Mouse (Mus musculus) 416B (cell line): ENCODE measurements around the gene Gm26620.

Experiments
- DNase-seq: peaks from one replicate; pipeline ENCODE4 v3.0.0; 2011; ENCODE audit warnings: low read depth

Gm26620 gene

GRCm38 (mm10) chr1:170884978-170885561 lies at the start of gene Gm26620, which contains the start of gene Dusp12:
Gene Gm26620 (plus strand): TSS chr1:170885065.
Gene Dusp12 (minus strand): TSS chr1:170885540.
- peak; percentile 92 for DNase-seq

- peak; percentile 82 for DNase-seq
Observed at GRCm38 (mm10) chr1:170839685-170840084, 45.2 kb upstream of the Gm26620 start.

- peak; percentile 71 for DNase-seq
Observed at GRCm38 (mm10) chr1:170844380-170844779, 40.5 kb upstream of the Gm26620 start.

- peak; percentile 86 for DNase-seq
Observed at GRCm38 (mm10) chr1:170845448-170846307, 39.2 kb upstream of the Gm26620 start.

- DNase-seq: no peak
Observed at GRCm38 (mm10) chr1:170850007-170850406, 34.9 kb upstream of the Gm26620 start.

- no peak for DNase-seq
Observed at GRCm38 (mm10) chr1:170850637-170851624, 33.9 kb upstream of the Gm26620 start.

- DNase-seq: peak; percentile 95
Observed at GRCm38 (mm10) chr1:170853604-170854003, 31.3 kb upstream of the Gm26620 start.

GRCm38 (mm10) chr1:170855056-170855760 lies 29.7 kb upstream of the Gm26620 start:
- DNase-seq: no peak

- no peak for DNase-seq
Observed at GRCm38 (mm10) chr1:170857369-170857768, 27.5 kb upstream of the Gm26620 start.

GRCm38 (mm10) chr1:170858872-170859271 lies 26.0 kb upstream of the Gm26620 start:
- DNase-seq: no peak

- DNase-seq: peak; percentile 51
Observed at GRCm38 (mm10) chr1:170861671-170862434, 23.0 kb upstream of the Gm26620 start.

GRCm38 (mm10) chr1:170862435-170862717 lies 22.5 kb upstream of the Gm26620 start:
- DNase-seq: no peak

GRCm38 (mm10) chr1:170863033-170863432 lies 21.8 kb upstream of the Gm26620 start:
- DNase-seq: peak; percentile 86

GRCm38 (mm10) chr1:170864234-170864633 lies 20.6 kb upstream of the Gm26620 start:
- no peak for DNase-seq

- no peak for DNase-seq
Observed at GRCm38 (mm10) chr1:170864754-170865153, 20.1 kb upstream of the Gm26620 start.

- DNase-seq: peak; percentile 43
Observed at GRCm38 (mm10) chr1:170865406-170865805, 19.5 kb upstream of the Gm26620 start.

GRCm38 (mm10) chr1:170866992-170867690 lies 17.7 kb upstream of the Gm26620 start:
- peak; percentile 64 for DNase-seq

GRCm38 (mm10) chr1:170867691-170868105 lies 17.2 kb upstream of the Gm26620 start, which contains the start of gene Atf6:
Gene Atf6 (minus strand): TSS chr1:170867771.
- peak; percentile 96 for DNase-seq

GRCm38 (mm10) chr1:170868107-170868904 lies 16.6 kb upstream of the Gm26620 start:
- DNase-seq: peak; percentile 89
